Comparison of ENCODE assay signal across 7 mouse cellular contexts in genomic region chr10:89344132-89344490, GRCm38 (mm10). TPM values are rescaled to one million over a fixed set of nuclear protein-coding genes. Genes with fewer than 3 reads are reported as not detected.
A peak's percentile ranks its signal among the peaks of the same experiment; 100 is the strongest.
DNase-seq lines count a peak whose midpoint lies in the region; ATAC-seq lines count a peak whose summit lies in the region.

No protein-coding gene starts in this region.

- ATAC-seq in lung, embryonic 16.5 days (ENCODE audit: low read depth), result no peak
- ATAC-seq in forebrain, embryonic 15.5 days (replicated peaks), result peak; percentile 46
- ATAC-seq in limb, embryonic 12.5 days (ENCODE audit: insufficient number of reproducible peaks, insufficient read depth, low FRiP score, low TSS enrichment, low read depth), result 0 out of 2 replicates have a peak, but pooled peaks have one; percentile 24
- no peak for ATAC-seq in stomach, embryonic 14.5 days (ENCODE audit: insufficient number of reproducible peaks, insufficient read depth, low FRiP score, low read depth)

- peak overlapping the region; percentile 57 for H3K4me3 ChIP-seq in lung, embryonic 16.5 days (ENCODE audit: low read length)
- H3K4me3 ChIP-seq in forebrain, embryonic 15.5 days, result peak overlapping the region; percentile 55
- H3K4me3 ChIP-seq in limb, embryonic 12.5 days (replicated peaks), result peak overlapping the region; percentile 56
- peak overlapping the region; percentile 52 for H3K4me3 ChIP-seq in stomach, embryonic 14.5 days (ENCODE audit: low read depth, low read length)

- H3K27me3 ChIP-seq in lung, embryonic 16.5 days (ENCODE audit: control insufficient read depth, insufficient read depth, low read depth, low read length), result peaks cover 16% of the 10 kb centered on the region
- H3K27me3 ChIP-seq in forebrain, embryonic 15.5 days, result peaks cover 27% of the 10 kb centered on the region; the same call in 1 of the 2 replicates
- peaks cover 48% of the 10 kb centered on the region for H3K27me3 ChIP-seq in limb, embryonic 12.5 days
- H3K27me3 ChIP-seq in stomach, embryonic 14.5 days (ENCODE audit: control insufficient read depth, insufficient read depth, low read length), result peaks cover 13% of the 10 kb centered on the region

- H3K9me3 ChIP-seq in lung, embryonic 16.5 days (ENCODE audit: control insufficient read depth, low read length), result no peaks in the 10 kb centered on the region
- H3K9me3 ChIP-seq in forebrain, embryonic 15.5 days, result no peaks in the 10 kb centered on the region
- H3K9me3 ChIP-seq in limb, embryonic 12.5 days, result no peaks in the 10 kb centered on the region
- no peaks in the 10 kb centered on the region for H3K9me3 ChIP-seq in stomach, embryonic 14.5 days (ENCODE audit: control insufficient read depth, low read depth, low read length)

- H3K9ac ChIP-seq in lung, embryonic 16.5 days (ENCODE audit: low read length), result no peak overlapping the region
- peak overlapping the region; percentile 49; the same call in 1 of the 2 replicates for H3K9ac ChIP-seq in forebrain, embryonic 15.5 days (replicated peaks)
- peak overlapping the region; percentile 60 for H3K9ac ChIP-seq in limb, embryonic 12.5 days (replicated peaks)
- no peak overlapping the region for H3K9ac ChIP-seq in stomach, embryonic 14.5 days (replicated peaks; ENCODE audit: low read depth, low read length)

- H3K4me1 ChIP-seq in lung, embryonic 16.5 days (replicated peaks; ENCODE audit: control insufficient read depth, insufficient read depth, low read length), result 0 out of 2 replicates have a peak, but pooled peaks cover 2% of the 10 kb centered on the region
- peaks cover 14% of the 10 kb centered on the region for H3K4me1 ChIP-seq in forebrain, embryonic 15.5 days
- H3K4me1 ChIP-seq in limb, embryonic 12.5 days (replicated peaks), result no peaks in the 10 kb centered on the region
- H3K4me1 ChIP-seq in stomach, embryonic 14.5 days (ENCODE audit: control insufficient read depth, insufficient read depth, low read length), result no peaks in the 10 kb centered on the region

- peak overlapping the region; percentile 96 for H3K4me2 ChIP-seq in lung, embryonic 16.5 days (ENCODE audit: low read depth, low read length)
- peak overlapping the region; percentile 97 for H3K4me2 ChIP-seq in forebrain, embryonic 15.5 days (replicated peaks)
- peak overlapping the region; percentile 95 for H3K4me2 ChIP-seq in limb, embryonic 12.5 days
- H3K4me2 ChIP-seq in stomach, embryonic 14.5 days (replicated peaks; ENCODE audit: low read depth, low read length), result peak overlapping the region; percentile 92

- WGBS in lung, embryonic 16.5 days, result 11% methylated on average over 4 of the region's 4 CpGs
- 25% methylated on average over 4 of the region's 4 CpGs for WGBS in forebrain, embryonic 15.5 days
- 18% methylated on average over 4 of the region's 4 CpGs for WGBS in limb, embryonic 12.5 days
- WGBS in stomach, embryonic 14.5 days, result 14% methylated on average over 4 of the region's 4 CpGs

- H3K27ac ChIP-seq in lung, embryonic 16.5 days (ENCODE audit: low read length), result no peak overlapping the region
- H3K27ac ChIP-seq in forebrain, embryonic 15.5 days (replicated peaks), result no peak overlapping the region
- no peak overlapping the region for H3K27ac ChIP-seq in limb, embryonic 12.5 days
- H3K27ac ChIP-seq in stomach, embryonic 14.5 days (ENCODE audit: low read length), result no peak overlapping the region

- no peak for DNase-seq in lung, adult 18-20 months
- DNase-seq in spleen, adult 18-20 months, result no peak
- DNase-seq in urinary bladder, postnatal 10 days (ENCODE audit: low spot score), result no peak

- H3K36me3 ChIP-seq in lung, embryonic 16.5 days (ENCODE audit: control insufficient read depth, insufficient read depth, low read length), result no peaks in the 10 kb centered on the region
- no peaks in the 10 kb centered on the region for H3K36me3 ChIP-seq in forebrain, embryonic 15.5 days
- no peaks in the 10 kb centered on the region for H3K36me3 ChIP-seq in limb, embryonic 12.5 days
- H3K36me3 ChIP-seq in stomach, embryonic 14.5 days (ENCODE audit: control insufficient read depth, insufficient read depth, low read length), result no peaks in the 10 kb centered on the region

RNA-seq across cellular contexts. Expression of gene Ano4, which starts 0.5 kb away (rescaled TPM):
- polyA plus RNA-seq in lung, embryonic 16.5 days (2015; fragmentation: Nextera tagmentation; extraction: Ambion mirVana), result 0.74 and 0.94 TPM in 2 replicates
- 4.5 and 5.4 TPM in 2 replicates for polyA plus RNA-seq in forebrain, embryonic 15.5 days (2015; fragmentation: Nextera tagmentation; extraction: Ambion mirVana)
- polyA plus RNA-seq in limb, embryonic 12.5 days (2016; fragmentation: Nextera tagmentation; extraction: Ambion mirVana), result 0.61 and 0.84 TPM in 2 replicates
- polyA plus RNA-seq in stomach, embryonic 14.5 days (2014; fragmentation: Nextera tagmentation; extraction: Ambion mirVana), result 1.2 and 1.5 TPM in 2 replicates

Comparison
In these comparisons a context has a peak if more than half of its experiments do, and no peak if none do; other contexts are left out.
1. ATAC-seq: peak in forebrain, embryonic 15.5 days (single experiment) and limb, embryonic 12.5 days (single experiment); none in lung, embryonic 16.5 days (single experiment) and stomach, embryonic 14.5 days (single experiment).
2. H3K9ac ChIP-seq: peak in forebrain, embryonic 15.5 days (single experiment) and limb, embryonic 12.5 days (single experiment); none in lung, embryonic 16.5 days (single experiment) and stomach, embryonic 14.5 days (single experiment).
3. Peak in every context shown above with its lines, with median percentiles within 50 percentile points of each other: H3K4me2 ChIP-seq and H3K4me3 ChIP-seq.